Mouse (Mus musculus) embryonic fibroblast, embryonic 13.5 days (primary cell): ENCODE measurements at regions not wholly inside any gene's neighbourhood (a gene's known extent, or its start where the extent isn't known, plus 50 kb on each side); places are given as distances from the start of the nearest gene placed in this dataset.

Experiments used
- H3K27ac ChIP-seq: 2 replicates; pipeline ENCODE4 v1.5.1; 2012; ENCODE audit warnings: low read length, control low read depth, inconsistent platforms; ENCODE audit not compliant: insufficient read depth
- H3K4me1 ChIP-seq: 2 replicates; pipeline ENCODE4 v1.6.1; 2011; ENCODE audit warnings: low read length; ENCODE audit not compliant: control insufficient read depth, insufficient read depth
- H3K4me3 ChIP-seq: 2 replicates; pipeline ENCODE4 v1.5.1; 2011; ENCODE audit warnings: mild to moderate bottlenecking, control low read depth, low read length; ENCODE audit not compliant: insufficient read depth
- CTCF ChIP-seq: IDR thresholded peaks from 2 replicates; pipeline ENCODE4 v1.5.1; 2011; ENCODE audit warnings: mild to moderate bottlenecking, control low read depth, low read length, moderate library complexity, borderline replicate concordance; ENCODE audit not compliant: insufficient read depth
- POLR2A ChIP-seq: IDR thresholded peaks from 2 replicates; pipeline ENCODE4 v1.6.1; 2011; ENCODE audit warnings: low read depth, mild to moderate bottlenecking, control low read depth, low read length, moderate library complexity

DNA sequence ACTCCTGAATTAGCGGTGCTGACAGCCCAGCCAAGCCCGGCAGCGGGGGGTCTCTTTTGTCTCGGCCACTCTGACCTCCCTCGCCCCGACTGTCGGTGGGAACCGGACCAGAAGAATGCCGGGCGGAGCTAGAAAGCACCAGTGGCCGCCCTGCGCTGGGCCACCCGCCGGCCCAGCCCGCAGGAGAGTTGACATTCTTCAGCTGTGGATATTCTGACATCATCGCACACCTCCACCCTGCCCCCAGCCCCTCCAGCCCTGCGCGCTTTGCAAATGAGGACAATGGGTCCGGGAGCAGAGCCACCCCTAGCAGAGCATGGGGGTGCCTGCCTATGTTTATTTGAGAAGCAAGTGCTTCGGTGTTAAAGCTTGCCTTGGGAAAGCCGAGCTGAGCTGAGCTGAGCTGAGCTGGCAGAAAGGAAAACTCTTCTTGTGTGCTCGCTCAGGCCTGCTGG is 70.5 kb upstream of the Spaca7 start:
- TF ChIP-seq POLR2A (no peak), CTCF (no peak)
- no peaks in the 10 kb centered on the region for H3K4me1 ChIP-seq
- H3K4me3 ChIP-seq: no peak overlapping the region
- no peak overlapping the region for H3K27ac ChIP-seq

DNA sequence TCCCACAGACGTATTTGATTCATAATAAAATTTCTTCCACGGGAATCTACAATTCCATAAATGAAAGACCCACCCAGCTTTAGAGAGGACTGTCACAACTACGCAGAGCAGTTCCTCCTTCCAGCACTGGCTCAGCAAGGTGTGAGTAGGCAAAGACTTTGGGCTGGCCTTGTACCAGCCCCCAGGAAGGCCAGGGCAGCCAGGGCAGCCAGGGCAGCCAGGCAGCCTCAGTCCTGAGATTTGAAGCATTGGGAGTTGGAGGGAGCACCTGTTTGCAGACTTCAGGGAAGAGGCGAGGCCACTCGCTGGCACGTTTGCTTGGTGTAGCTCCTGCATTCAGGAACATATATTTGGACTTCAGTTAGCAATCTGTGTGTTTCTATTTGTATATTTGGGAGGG is 70.0 kb upstream of the Spaca7 start:
- TF ChIP-seq POLR2A (no peak), CTCF (no peak)
- Histone ChIP-seq H3K27ac (no peak overlapping the region), H3K4me1 (no peaks in the 10 kb centered on the region), H3K4me3 (no peak overlapping the region)

DNA sequence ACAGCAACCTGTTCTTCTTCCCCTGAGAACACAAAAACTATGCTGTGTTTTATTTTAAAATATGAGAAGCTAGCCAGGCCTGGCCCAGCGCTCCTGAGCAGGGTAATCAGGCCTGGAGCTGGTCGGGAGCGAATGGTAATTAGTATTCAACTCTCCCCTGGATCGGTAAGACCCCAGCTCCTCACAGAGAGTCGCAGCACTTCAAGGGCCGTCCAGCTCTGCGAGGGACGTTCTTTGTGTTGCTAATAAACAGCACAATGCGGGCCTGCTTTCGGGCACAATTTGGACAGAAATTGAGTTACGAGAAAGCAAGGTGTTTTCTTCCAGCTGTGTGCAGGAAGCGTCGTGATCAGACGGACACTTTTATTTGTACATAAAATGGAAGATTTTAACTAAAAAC is 69.5 kb upstream of the Spaca7 start:
- no peak for TF ChIP-seq CTCF
- Histone ChIP-seq H3K4me1 (no peaks in the 10 kb centered on the region), H3K4me3 (no peak overlapping the region), H3K27ac (no peak overlapping the region)

DNA sequence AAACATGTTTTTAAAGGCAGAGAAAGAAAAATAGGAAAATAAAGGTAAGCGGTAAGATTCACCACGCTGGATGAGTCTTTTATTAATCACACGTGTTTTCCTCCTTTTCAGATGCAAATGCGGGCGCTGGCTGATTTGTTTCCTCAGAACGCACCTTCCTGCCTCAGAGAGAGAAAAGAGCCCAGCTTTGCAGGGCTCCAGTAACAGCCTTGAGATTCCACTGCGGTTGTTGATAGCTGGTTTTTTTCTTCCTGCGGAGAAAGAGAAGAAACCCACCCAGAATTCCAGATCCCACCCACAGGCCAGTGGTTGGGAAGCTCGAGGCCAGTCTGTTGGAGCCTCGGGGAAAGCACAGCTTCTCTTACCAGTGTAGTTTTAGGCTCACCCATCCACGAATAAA is 68.6 kb upstream of the Spaca7 start:
- no peaks in the 10 kb centered on the region for H3K4me1 ChIP-seq
- H3K27ac ChIP-seq: no peak overlapping the region
- no peak for TF ChIP-seq CTCF
- TF ChIP-seq POLR2A: no peak

DNA sequence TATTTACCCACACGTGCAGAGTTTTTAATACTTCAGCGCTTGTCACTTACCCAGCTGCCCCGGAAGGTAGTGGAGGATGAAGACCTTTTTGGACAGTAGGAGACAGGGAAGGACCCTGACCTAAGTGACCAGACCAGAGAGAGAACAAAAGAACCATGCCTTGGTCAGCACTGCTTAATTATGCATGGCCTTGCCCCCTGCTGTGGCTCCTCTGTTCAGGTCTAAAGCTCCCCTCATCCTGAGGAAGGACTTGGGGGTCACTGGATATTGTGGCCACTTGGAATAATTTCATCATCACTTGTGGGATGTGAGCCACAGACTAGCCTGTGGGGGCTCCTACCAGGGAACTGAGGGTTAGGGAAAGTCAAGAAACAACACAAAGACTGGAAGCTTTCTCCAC is 68.1 kb upstream of the Spaca7 start:
- H3K4me1 ChIP-seq: no peaks in the 10 kb centered on the region
- H3K27ac ChIP-seq: no peak overlapping the region
- no peak overlapping the region for H3K4me3 ChIP-seq
- no peak for TF ChIP-seq CTCF
- no peak for TF ChIP-seq POLR2A

More for the DNA sequence above, 68.6 kb upstream of the Spaca7 start:
- H3K4me3 ChIP-seq: no peak overlapping the region

DNA sequence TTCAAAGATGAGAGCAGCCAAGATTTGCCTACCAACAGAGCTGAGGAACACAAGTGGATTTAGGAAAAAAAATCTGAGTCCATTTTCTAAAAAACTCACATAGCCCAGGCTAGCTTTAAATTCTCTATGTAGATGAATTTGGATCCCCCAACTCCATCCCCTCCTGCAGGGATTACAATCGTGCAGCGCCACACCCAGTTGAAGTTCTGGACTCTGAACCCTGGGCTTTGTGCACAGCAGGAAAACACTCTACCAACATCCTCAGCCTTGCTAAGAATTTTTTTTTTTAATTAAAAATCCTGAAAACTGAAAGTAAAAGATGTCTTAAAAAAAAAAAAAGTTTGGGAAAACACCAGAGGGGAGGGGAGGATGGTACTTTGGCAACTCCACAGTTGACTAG is 62.6 kb upstream of the Spaca7 start:
- H3K4me3 ChIP-seq: no peak overlapping the region
- H3K4me1 ChIP-seq: no peaks in the 10 kb centered on the region
- H3K27ac ChIP-seq: no peak overlapping the region
- TF ChIP-seq POLR2A (no peak), CTCF (no peak)

DNA sequence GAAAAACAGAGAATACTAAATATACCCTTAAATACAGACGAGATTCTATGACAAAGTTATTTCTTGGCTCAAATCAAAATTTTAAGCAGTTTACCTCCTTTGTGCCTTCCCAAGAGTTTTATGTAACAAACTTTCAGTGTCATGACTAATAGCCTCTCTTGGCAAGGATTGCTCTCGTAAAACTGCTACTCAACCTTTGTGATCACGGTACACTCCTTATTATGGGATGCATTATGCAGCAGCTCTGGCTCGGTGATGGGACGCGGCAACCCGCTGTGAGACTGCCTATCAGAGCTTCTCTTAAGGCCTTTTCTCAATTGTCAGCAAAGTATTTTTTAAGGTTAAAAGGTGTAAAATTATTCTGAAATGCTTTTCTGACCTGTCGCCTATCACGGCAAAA is 59.8 kb upstream of the Spaca7 start:
- TF ChIP-seq POLR2A: no peak
- TF ChIP-seq CTCF: no peak
- no peaks in the 10 kb centered on the region for H3K4me1 ChIP-seq
- H3K4me3 ChIP-seq: no peak overlapping the region
- no peak overlapping the region for H3K27ac ChIP-seq

DNA sequence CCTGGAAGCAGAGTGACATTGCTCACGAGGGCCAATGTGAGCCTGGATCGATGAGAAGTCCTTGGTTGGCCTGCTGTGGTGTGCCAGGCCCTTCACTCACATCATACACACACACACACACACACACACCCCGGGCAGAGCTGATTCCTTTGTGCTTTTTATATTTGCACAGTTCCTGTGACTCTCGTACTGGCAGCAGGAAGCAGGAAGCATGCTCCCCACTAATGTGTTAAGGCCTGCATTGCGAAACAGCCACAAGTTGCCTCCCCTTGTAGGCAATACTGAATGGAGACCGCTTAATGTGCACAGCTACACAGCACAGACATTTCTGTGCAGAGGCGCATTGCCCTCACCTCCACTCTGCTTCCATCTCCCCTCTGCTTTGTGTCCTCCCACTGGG is 58.7 kb upstream of the Spaca7 start:
- Histone ChIP-seq H3K4me1 (no peaks in the 10 kb centered on the region), H3K27ac (no peak overlapping the region), H3K4me3 (no peak overlapping the region)
- TF ChIP-seq CTCF (no peak), POLR2A (no peak)

DNA sequence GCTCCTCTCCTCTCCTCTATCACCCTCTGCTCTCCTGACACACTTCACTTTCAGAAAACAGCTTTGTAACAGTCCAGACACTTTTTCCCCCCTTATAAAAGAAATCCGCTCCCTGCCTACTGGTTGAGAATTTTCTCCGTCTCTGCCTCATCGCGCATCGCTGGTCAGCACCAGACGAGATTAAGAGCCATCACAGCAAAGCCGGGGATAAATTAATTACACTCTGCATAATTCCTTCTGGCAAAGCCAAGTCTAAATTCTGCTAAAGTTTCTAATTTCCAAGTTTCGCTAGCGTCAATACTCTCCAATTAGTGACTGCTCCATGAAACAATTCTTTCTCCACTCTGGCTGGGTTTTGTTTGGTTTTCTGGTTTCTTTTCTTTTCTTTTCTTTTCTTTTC is 51.2 kb upstream of the Spaca7 start:
- Histone ChIP-seq H3K27ac (no peak overlapping the region), H3K4me1 (no peaks in the 10 kb centered on the region), H3K4me3 (no peak overlapping the region)
- TF ChIP-seq CTCF: no peak
- no peak for TF ChIP-seq POLR2A
